Mouse (Mus musculus) adrenal gland, adult 18-20 months (tissue): ENCODE results near the gene Trim43a. TPM values are rescaled to one million over a fixed set of nuclear protein-coding genes. Genes with fewer than 3 reads are reported as not detected.

ENCODE experiments used
- total RNA-seq, 2 experiments: library from RNA; stranded (reverse); gene quantifications; 1 replicate in 1 of 2; 2 replicates in 1 of 2; pipeline ENCODE4 v1.2.3; 2021

Trim43a gene
- total RNA-seq, 2 experiments from 2014 or later: 0.38 to 0.40 TPM

Other genes with a start within 250 kb of the Trim43a start
- 10 to 100 TPM; 38.7 to 55.1 TPM for gene Snx14, start 141.9 kb upstream of the Trim43a start, total RNA-seq
- 1 to 10 TPM in 1 of 2 experiments, under 1 TPM in 1; 0.99 to 1.2 TPM for gene Gm20537, start 124.3 kb upstream of the Trim43a start, total RNA-seq
- gene Syncrip, start 98.3 kb upstream of the Trim43a start, total RNA-seq: 10 to 100 TPM; 72.3 to 93.0 TPM
- gene Zfp949, start 32.9 kb upstream of the Trim43a start, total RNA-seq: 10 to 100 TPM; 10.3 to 11.3 TPM
- 10 to 100 TPM; 33.6 to 38.1 TPM for gene Mthfsl, start 139.4 kb downstream of the Trim43a start, total RNA-seq
- 1 to 10 TPM in 1 of 2 experiments, under 1 TPM in 1; 0.56 to 4.1 TPM for gene Bcl2a1d, start 151.0 kb downstream of the Trim43a start, total RNA-seq